Mouse (Mus musculus): Measurements from ENCODE around the gene Fam208a.
A peak's percentile ranks its signal among the peaks of the same experiment; 100 is the strongest.

Fam208a gene

DNA sequence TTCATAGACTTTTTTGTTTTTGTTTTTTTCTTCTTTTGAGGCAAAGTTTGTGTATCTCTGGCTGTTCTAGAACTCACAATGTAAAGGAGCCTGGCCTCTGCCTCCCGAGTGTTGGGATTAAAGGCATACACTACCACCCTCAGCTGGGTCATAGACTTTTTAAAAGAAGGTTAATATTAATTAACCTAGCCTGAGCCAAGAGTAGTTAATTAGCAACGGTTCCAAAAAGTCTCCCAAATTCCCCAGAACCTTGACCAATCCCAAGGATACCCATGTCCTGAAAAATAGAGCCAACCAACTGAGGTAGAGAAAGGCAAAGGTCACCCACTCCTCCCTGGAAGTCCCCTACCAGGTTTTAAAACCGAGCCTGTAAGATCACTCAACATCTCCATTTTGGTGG is 7.8 kb upstream of the Fam208a start:
- no peak for DNase-seq (ENCODE audit: low spot score)

DNA sequence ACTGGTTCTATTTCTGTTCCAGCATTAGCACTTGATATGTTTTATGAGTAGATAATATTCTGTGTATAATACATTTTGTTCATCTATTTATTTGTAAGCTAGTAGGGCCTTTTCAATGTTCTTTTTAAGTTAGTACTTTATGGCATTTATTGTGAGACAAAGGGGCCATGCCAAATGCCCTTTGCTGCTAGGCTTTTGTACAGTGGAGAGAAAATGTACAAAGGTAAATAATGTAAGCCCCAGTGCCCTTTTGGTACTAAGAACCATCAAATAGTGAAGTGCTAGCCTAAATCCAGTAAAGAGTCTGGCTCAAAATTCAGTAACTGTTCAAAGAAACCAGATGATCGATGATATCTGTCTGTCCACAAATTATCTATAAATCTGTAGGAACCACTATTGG is 6.3 kb upstream of the Fam208a start:
- DNase-seq (ENCODE audit: low spot score): no peak

DNA sequence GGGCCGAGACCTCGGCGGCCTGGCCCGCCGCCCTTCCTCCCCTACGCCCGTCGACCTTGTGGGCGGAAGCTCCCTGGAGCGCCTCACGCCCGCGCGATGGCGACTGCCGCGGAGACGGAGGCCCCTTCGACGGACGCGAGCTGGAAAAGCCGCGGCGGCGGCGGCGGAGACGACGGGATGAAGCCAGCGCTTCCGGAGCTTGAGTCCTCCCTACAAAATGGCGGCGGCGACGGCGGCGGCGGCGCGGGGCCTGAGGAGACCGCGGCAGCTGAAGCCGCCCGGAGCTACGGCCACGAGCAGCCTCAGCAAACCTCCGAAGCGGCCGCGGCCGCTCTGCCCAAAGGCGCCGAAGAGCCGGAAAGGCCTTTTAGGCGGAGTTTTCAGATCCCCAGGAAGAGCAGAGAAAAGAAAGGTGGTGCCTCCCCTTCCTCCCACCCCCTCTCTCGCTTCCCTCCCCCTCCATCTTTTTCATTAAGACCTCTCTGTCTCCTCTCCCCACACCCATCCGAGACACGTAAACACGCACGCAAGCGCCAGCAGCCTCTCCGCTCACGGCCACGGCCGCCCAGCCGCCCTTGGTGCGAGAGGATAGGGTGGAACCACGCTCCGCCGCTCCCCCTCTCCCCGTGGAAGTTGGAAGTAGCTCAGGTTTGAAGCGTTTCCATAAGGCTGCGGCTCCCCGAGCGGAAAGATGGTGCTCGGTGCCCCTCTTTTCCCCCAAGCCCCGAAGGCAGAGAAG is 508 bp downstream of the Fam208a start:
- no peak for DNase-seq (ENCODE audit: low spot score)

DNA sequence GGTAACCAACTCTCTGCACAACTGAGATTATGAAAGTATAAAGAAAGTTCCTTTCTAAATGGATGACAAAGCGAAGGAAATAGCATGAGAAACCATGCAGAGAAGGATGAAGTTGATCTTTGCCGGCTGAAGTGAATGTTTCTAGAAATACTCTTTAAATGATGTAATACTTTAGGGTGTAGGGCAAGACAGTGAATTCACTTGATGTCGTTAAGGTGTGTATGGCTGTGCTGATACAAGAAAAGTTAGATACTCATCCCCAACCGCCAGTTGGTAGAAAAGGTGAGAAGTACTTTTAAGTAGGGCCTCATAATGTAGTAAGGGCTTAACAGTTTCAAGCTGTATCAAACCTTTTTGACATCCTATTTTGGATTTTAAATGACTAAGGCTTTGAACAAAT is 1.6 kb downstream of the Fam208a start:
- DNase-seq (ENCODE audit: low spot score): no peak

DNA sequence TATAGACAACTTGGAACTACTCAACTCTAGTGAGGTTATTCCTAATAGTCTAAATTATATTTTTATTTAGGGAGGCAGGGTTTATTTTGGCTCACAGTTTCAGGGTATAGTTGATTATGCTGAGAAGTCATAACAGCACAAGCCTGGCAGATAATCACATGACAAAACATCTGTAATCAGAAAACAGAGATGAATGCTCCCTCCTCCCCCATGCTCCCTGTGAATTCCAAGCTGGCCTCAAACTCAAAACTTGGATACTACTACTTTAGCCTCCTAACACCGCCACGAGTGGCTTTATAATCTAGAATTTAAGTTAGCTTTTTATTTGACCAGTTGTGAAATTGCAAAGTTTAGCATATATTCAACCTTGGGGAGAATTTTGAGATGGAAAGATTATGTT is 3.4 kb downstream of the Fam208a start:
- DNase-seq (ENCODE audit: low spot score): no peak

DNA sequence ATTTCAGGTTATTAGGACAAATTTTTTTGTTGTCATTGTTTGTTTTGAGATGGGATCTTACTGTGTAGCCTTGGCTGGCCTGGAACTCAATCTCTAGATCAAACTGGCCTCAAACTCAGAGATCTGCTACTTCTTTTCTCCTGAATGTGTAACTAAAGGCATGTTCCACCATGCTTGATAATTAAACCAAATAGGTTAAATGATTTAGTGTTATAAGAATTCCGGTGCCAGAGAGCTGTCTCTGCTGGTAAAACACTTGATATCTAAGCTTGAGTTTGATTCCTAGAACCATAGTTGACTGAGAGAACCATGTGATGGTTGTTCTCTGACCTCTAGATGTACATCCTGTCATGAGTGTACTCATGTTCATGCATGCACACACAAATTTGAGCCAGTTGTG is 7.5 kb downstream of the Fam208a start:
- DNase-seq (ENCODE audit: low spot score): no peak

DNA sequence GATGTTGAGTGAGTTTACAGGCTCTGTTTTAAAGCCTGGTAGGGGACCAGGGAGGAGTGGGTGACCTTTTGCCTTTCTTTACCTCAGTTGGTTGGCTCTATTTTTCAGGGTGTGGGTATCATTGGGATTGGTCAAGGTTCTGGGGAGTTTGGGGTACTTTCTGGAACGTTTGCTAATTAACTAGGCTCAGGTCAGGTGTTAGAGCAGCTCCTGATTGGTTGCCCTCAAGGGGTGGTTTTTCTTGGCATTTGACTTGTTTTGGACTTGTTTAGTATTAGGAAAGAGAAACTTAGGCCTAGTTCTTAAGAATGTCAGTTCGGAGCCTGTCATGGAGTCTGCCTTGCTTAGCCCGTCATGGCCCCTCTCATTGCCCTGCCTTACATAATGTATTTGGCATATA is 8.2 kb downstream of the Fam208a start:
- DNase-seq (ENCODE audit: low spot score): no peak

DNA sequence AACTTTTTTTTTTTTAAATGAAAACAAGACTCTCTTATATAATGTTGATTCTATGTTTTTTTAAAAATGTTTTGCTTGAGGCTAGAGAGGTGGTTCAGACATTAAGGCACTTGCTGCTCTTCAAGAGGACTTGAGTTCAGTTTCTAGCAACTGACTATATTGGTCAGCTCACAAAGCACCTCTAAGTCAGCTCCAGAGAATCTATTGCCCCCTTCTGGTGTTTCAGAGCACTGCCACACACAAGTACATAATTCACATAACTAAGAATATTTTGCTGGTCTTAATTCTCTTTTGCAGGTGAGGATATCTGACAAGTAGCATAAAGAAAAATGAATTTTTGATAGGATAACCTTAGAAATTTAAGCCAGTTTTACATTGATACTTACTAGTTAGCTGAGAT is 12.3 kb downstream of the Fam208a start:
- DNase-seq (ENCODE audit: low spot score): no peak

DNA sequence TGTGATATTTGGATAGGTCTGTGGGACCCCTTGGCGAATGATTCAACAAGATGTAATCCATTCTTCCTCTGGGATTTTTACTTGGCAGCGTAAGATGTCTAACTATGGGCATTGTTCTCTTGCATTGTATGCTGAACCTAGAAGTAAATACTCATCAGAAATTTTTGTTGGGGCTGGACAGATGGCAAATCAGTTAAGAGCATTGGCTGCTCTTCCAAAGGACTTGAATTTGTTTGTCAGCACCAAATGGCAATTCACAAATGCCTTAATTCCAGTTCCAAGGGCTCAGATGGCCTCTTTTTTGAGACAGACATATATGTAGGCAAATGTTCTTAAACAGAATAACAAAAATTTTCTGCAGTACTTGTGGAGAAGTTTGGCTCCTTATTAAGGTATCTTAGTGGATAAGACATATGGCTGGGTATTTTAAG is 16.2 kb downstream of the Fam208a start:
- no peak for DNase-seq (ENCODE audit: low spot score)

DNA sequence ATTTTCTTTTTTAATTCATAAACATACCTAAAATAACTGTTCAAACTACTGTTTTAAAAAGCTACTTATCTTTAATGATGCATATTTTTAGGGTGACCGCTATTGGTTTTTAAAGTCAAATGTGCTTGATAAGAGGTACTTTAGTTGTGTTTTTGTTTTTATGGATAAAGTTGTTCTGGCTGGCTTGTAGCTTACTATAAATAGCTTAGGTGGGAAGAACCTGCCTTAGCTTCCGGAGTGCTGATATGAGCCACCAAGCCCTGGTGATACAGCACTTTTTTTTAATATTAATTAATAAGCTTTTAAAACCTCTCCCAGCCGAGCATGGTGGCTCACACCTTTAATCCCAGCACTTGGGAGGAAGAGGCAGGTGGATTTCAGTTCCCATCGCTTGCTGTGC is 18.3 kb downstream of the Fam208a start:
- no peak for DNase-seq (ENCODE audit: low spot score)

DNA sequence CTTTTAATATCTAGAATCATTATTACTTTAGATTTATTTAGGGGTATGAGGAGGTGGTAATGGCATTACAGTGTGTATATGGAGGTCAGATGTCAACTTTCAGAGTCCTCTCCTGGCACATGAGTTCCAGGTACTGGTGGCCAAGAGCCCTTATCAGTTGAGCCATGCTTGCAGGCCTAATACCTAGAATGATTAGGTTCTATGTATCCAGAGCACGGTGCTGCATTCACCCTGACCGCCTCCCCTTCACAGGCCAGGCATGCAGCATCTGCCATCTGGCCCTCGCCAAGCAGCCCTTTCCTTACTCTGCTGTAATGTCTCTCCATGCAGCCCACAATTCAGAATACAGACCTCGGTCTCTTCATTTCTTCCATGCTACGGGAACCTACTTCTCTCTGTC is 62.8 kb downstream of the Fam208a start:
- no peak for DNase-seq (ENCODE audit: low spot score)

DNA sequence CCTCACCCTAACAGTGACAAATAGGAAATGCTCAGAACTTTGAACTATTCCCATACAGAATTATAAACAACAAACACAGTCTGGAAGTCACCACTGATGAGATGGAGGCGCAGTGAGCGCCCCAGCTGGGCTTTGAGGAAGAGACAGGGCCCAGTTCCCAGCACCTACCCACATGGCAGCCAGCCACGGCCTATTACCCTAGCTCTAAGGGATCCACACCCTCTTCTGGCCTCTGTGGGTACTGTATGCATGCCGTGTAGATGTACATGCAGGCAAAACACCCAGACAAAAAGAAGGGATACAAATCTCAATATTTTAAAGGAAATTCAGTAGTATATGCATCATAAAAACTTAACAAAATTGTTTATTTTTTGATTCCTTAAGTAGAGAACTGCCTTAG is 64.9 kb downstream of the Fam208a start:
- no peak for DNase-seq (ENCODE audit: low spot score)

DNA sequence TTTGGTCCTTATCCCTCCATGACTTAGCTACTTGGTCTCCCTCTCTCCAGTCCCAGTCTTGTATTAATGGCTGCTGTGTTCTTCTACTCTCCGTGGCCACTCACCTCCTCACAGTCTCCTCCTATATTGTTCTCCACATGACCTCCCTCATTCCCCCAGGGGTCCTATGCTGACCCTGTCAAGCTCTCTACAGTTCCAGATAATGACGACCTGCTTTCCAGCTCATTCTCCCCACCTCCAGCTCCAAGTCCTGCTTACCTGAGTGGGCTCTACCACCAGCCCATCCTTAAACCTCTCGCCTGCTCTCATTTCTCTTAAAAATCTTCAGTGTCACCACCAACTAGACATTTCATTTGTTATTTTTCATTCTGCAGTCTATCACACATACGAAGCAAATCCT is 72.5 kb downstream of the Fam208a start:
- no peak for DNase-seq (ENCODE audit: low spot score)

DNA sequence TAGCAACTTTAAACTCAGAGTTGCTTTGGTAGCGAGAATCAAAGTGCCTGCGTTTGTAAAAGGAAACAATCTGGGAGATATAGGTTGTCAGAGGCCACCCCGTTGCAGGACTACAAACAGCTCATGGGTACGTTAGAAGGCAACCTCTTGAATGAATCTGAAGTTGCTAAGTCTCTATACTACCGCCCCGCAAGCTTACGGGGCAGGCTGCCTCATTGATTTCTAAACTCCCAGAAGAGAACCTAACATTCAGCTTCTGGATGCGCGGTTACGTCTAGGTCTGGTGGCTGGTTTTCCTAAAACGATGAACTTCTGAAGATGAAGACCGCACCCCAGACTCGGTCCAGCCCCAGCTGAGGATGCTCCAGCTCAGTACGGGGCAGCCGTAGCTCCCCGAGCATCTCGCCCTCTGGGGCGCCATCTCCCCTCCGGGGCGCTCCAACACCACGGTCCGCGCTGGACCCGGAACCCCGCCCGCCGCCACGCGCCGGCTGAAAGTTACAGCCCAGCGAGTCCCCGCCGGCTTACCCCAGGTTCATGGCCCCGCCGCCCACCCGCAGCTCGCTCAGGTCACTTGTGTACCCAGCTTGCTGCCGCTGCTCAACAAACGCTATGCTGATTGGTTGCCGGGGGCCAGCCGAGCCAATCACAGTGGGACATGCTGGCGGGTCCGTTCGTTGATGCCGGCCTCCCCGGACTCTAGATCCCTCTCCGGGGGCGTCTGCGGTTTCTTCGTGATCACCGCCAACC is 79.4 kb downstream of the Fam208a start, which contains the start of gene Ccdc66:
Ccdc66 (minus strand) TSS at position 567 of the 750 bp plus-strand sequence.
- peak; percentile 100 for DNase-seq (ENCODE audit: low spot score)

DNA sequence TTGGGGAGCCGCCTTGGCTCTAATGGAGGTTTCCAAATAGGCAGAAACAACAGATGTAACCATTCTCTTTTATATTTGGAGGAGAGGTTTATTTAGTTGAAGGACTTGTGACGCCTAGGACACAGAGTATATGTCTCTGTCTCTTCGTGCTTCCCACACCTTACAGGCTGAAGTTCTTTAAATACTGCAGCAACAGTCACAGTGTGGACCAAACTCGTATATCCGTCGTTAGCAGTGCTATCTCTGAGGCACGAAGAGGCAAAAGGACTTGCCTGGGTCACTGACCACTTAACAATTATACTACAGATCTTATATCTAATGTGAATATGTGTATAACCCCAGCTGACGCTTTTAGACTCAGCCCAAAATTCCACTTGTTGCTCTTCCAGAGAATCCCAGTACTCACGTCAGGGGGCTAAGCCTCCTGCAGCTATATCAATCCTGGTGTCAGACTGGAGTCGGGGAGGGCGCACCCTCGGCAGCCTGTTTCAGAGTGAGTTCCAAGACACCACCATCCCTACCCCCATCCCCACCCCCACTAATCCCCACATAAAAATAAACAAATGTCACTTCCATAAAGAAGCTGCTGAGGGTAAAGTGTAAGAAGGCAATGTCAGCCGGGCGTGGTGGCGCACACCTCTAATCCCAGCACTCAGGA is 80.1 kb downstream of the Fam208a start:
- DNase-seq (ENCODE audit: low spot score): no peak

DNA sequence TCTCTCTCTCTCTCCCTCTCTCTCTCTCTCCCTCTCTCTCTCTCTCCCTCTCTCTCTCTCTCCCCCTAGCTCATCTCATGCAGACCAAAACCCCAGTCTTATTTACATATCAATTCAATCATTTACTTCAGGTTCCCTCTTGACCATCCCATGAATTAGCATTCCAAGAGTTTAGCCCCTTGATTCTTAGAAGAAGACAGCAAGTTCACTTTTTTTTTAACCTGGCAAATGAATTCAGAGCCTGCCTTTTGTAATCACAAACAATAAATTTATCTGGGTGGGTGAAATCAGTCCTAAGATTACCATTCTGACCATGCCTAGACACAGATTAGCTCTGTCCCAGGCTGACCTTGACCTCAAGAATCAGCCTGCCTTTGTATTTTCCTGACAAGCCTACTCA is 95.9 kb downstream of the Fam208a start:
- no peak for DNase-seq (ENCODE audit: low spot score)
